Mouse (Mus musculus) frontal cortex, adult 2 months (tissue): ENCODE measurements at regions not wholly inside any gene's neighbourhood (a gene's known extent, or its start where the extent isn't known, plus 50 kb on each side); places are given as distances from the start of the nearest gene placed in this dataset.
"Not testable (repeated sequence)": the region's sequence is repeated elsewhere in the genome, so short reads cannot be mapped to it uniquely, and the experiment has no call there.

Experiments used
- DNase-seq, 2 experiments: peaks; one replicate each; pipeline ENCODE4 v3.0.0; 2022; ENCODE audit warnings: low spot score in 1 of 2; ENCODE audit errors: extremely low spot score in 1 of 2

DNA sequence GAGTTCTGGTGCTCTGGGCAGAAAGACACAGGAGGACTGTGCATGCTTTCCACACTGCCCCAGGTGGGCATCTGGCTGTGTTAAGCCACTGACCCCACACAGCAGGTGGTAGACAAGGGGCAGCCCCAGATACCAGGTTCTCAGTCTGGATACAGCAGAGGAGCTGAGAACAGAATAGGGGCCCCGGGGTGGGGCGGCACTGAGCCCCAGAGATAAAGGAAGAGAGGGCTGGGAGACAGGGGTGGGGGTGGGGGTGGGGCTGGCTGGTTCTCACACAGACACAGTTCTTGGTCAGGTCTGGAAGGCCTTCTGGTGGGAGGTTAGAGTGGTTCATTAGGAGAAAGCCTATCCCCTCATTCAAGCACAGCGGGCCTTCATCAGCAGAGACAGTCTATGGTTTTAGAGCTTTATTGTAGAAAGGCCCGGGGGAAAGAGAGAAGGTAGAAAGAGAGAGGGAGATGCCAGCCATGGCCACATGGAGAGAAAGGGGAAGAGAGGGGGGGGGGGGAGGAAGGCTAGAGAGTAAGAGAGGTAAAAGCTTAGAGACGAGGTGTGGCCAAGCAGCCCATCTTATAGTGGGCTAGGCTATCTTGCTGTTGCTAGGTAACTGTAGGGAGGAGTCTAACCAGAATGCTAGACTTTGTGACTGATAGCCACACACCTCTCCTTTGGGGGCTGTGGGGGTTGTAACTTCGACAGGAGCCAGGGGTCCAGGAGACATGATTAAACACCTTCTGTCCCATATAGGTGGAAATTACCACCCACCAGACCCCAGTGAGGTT lies 1403.1 kb downstream of the Zfp704 start:
- DNase-seq, result no peak

DNA sequence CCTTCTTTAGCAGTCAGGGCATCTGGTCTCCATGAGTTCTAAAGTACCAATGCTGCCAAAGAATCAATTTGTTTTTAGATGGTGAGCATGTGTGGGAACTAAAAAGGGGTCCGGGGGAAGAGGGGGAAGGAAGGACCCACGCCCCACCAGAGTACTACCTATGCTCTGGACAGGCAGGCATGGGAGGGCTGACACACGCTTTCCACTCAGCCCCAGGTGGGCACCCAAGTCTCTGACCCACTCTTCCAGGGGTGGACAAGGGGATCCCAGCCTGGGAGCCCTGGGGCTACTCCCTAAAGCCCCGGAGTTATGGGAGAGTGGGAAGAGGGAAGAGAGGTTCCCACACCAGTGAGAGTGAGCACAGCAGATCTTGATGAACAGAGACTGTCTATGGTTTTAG lies 1446.9 kb downstream of the Zfp704 start:
- DNase-seq, result no peak

DNA sequence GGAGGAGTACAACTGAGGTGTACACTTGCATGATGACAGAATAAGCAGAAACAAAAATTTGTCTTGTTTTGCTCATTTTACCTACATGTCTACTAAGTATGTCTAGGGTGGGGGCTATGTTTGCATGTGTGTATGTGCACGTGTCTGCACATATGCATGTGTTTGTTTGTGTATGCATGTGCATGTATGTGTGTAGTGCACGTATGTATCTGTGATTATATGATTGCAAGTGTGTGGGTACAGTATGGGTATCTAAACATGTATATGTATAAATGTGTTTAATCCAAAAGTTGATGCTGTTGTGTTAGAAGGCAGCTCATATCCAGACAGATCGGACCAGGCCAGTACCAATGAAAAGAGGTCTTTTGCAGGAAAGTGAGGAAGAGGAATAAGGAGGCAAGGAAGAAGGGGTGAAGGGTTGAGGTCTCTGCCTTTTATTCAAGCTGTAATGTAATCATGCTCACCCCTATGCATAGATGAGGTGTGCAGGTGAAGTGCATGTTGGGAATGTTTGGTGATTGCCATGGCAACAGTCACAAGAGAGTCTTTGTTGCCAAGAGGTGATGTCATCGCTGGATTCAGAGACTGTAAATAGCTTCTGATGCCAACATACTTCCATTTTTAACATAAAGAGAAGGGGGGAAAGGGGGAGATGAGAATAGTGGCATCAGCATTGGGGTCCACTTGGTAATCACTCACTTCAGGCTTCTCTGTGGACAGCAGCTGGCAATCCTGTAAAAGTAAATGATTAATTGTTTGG lies 1447.7 kb downstream of the Zfp704 start:
- peak; percentile 2 to 30 for DNase-seq

DNA sequence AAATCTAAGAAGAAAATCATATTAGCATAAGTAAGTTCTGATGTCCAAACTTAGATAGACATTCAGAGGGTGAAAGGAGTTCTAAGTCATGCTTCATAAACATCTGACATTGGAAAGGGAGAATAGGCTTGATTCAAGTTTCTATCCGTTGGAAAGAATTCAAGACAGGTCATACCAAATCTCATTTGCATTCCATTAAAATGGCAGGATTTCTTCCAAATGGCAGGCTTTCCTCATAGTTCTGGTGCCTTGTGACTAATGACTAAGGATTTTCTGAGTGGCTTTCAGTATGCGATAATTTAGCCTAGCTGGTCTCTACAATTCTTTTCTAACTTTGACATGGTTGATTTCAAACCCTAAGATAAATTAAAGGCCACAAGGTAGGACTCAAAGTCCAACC lies 1466.9 kb downstream of the Zfp704 start:
- no peak for DNase-seq

DNA sequence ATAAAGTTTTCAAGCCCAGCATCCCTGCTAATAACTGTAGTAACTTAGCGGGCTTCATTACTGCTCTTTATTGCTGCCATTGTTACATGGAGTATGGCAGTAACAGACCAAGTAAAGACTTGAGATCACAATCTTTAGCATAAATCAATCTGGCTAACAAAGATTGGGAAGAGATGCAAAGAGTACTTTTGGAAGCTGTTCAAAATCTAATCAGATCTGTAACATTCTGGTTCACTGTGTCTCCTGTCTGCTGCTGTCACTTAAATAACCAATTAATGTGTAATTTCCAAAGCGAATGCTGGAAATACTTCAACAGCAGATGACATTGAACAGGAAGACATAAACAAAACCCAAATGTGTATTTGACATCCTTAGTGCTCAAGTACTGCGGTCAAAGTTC lies 1467.7 kb downstream of the Zfp704 start:
- DNase-seq, result no peak

DNA sequence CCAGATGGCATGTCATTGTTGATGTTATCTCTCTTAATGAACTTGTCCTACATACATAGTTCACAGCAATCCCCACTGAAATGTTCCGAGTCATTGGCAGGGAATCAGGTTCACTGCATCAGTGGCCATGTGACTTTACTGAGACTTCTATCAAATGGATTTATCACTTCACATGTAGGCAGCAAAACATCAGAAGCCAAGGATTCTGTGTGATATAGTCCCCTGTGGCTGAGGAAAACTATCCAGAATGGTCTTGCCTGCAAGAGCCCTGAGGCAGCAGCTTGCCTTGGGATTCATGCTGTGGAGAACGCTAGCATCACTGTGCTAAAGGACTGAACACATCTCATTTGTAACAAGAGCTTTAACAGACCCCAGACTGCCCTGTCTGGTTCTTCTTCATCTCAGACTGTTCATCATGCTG lies 1468.2 kb downstream of the Zfp704 start:
- no peak for DNase-seq

DNA sequence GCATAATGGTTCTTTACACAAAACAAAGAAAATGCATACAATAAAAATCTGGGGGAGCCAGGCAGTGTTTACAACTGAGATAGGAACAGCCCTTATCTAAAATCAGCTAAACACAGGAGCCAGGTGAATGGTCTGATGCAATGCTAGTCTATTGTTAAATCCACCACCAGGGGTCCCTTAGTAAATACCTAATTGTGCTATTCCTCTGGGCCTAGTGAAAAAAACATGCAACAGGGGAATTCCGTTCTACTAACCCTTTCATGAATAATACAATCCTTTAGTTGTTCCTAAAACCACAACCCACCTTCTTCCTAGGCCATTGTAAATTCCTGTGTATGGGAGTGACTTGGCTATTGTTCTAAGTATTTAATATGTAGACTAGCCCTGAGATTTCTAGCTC lies 1486.2 kb downstream of the Zfp704 start:
- DNase-seq, result not testable (repeated sequence)

DNA sequence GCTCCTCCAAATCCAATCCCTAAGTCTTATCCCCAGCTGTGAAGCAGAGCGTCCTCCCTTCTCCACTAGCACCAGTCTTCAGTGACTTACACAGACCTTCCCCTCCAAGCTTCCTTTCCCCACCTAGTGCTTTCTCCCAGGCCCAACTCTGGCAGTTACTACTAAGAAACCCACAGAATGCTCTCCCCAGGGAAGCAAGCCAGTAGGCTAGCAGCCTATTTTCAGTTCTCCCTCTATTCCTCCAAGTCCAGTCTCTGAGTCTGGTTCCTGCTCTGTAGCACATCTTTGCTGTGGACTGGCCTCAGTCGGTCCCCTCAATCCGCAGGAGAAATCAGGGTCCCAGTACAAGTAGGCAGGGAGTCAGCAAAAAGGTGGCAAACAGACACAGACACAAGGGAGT lies 1486.7 kb downstream of the Zfp704 start:
- no peak for DNase-seq

DNA sequence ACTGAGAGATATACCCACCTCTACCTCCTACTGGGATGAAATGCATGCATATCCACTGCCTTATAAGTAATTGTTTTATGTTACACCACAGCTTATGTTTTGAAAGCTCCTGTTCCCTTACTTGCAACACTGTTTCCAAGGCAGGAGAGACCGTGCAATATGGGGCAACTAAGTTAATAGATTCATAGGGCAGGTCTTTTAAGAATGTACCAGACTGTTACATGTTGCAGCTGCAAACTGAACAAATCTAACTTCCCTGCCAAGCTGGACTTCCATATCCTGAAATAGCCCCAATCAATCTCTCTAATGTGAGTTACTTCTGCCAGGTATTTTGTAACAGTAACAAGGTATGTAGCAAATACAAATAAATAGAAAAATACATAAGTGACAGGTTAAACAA lies 1478.0 kb upstream of the 1700008P02Rik start:
- no peak for DNase-seq

DNA sequence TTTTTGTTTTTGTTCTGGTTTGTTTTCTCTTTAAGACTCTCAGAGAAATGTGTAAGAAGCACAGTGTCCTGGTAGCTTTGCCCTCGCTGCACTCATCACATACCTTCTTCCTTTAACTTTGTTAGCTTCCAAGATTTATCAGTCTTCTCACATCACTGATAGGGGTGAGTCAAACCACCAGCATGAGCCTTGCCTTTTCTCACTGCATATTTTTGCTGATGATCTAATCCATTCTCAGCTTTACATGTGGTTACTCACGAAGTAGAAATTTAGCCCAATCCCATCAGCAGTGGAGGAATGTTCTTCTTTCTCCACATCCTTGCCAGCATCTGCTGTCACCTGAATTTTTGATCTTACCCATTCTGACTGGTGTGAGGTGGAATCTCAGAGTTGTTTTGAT lies 1464.5 kb upstream of the 1700008P02Rik start:
- peak in 1 of 2 experiments; percentile 2 for DNase-seq

DNA sequence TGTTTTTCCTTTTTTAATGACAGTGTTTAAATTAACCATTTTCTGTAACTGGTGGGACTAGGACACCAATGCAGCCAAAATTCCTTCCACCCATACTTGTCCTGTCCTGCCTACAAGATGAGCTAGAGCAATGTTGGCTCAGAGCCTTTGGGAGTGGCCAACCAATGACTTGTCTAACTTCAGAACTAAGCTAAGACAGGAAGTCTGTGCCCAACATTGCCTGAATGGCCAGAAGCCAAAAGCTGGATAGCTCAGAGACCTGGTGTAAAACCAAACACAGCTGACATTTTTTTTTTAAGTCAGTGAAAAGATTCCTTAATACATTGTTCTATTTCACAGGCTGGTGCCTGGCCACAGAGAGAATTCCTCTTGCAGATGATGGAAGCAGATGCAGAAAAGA lies 1433.5 kb upstream of the 1700008P02Rik start:
- DNase-seq, result no peak

DNA sequence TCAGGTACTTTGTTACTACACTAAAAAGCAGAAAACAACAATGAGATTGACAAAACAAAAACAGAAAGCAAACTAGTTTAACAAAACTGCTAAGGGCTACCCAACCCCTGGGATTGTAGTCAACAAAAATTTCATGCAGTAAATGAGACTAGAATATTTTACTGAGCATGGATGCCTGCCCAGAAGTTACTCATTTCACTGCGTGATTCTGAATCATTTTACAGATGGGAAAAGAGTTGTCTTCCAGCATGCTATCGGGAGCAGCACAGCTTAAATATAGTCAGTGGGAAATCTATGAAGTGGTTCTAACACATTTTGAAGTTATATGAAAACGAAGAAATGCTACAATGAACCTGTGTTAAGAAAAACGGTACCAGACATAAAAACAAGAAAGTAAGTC lies 1430.9 kb upstream of the 1700008P02Rik start:
- peak; percentile 28 to 86 for DNase-seq

DNA sequence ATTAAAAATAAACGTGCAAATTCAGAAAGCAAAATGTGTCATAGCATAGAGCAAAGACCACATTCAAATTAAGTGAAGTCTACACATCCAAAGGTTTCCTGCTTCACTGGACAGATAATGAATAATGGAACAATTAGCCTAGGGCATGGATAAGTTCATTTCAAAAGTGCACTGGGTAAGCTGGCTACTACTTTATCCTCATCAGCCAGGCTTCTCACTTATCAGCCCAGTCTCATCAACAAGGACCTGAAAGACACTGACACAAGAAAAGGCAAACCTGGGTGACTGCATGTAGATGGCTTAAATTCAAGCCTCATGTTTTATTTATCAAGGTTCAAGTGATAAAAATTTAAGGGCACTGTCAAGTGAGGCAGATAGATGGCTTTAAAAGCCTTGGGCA lies 1429.5 kb upstream of the 1700008P02Rik start:
- no peak for DNase-seq

DNA sequence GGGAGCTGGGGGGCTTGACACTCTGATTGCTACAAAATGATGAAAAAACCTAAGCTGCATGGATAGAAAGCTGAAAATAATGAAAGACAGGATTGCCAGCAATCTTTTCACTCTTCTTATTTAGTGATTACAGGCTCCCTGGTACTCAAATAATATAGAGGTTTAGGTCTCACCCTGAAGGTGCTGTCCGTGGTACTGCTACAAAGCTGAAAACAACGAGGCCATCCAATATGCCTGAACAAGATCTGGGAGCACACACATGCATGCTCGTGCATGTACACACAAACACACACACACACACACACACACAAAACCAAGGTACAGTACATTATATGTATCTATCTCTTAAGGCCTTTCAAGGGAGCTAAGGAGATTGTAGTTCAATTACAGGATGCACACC lies 1426.1 kb upstream of the 1700008P02Rik start:
- no peak for DNase-seq

DNA sequence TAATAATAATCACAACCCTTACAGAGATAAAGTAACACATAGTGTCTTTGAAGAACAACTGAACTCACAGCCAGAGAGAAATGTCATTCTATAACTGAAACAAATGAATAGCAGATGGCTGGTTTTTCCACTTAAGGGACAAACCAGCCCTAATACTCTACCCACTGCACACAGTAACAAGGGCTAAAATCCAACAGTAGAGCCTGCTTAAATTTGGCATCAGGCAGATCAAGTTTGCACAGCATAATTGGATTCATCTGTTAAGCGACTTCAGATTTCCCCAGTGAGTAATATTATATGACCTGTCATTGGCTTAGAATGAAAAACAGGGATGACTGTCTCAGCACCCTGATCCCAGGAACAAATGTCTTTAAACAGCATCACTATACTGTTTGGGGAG lies 1416.5 kb upstream of the 1700008P02Rik start:
- DNase-seq, result no peak

DNA sequence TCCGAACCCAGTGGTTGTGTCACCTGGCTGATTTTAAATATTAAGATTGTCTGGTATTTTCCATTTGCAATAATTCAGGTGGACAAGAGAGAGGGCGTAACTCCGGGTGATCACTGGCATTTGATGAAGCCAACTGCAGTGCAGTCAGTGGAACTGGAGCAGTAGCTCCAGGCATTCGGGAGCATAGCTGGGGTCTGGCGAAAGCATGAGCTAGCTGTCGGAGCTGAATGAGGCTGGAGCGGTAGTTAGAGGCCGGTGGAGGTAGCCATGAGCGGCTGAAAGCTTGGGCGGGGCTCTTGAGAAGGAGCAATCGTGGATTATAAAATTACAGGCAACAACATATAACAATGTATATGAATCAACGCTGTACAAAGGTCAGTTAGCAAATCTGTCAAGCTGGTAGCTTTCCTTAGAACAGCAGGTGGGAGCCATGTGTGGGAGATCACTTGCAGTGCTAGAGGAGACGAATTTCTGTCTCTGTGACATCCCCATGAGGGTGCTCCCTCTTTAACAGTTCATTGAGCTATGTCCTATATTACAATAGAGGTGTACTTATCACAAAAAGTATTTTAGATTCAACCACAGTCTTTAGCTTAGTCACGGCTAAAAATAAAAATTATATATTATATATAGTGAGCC lies 1415.0 kb upstream of the 1700008P02Rik start:
- peak in 1 of 2 experiments; percentile 12 for DNase-seq

DNA sequence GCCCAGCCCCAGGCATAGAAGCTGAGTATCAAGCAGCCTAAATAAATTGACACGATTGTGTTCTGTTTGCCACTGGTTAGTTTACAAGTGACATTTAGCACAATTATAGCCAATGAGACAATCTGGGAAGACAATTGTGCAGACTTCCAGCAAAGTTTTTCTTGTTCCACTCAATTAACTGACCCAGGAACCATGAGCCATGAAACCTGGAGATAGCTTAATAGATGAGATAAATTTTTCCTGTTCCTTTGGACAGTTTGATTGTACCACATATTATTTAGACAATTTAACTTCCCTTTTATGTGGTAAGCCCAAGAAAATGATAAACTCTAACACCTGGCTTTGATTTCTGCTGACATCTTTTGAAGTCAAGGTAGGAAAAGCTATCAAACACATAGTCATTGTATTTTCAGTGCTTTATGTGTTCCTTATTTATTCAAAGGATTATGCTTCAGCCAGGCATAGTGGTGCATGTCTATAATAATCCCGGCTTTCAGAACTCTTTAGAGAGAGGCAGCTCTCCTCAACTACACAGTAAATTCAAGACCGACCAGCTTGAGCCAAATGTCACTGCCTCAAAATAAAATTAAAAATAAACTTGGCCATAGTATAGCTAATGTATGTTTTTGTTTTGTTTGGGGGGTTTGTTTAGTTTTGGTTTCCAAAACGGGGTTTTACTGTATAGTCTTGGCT lies 1406.2 kb upstream of the 1700008P02Rik start:
- no peak for DNase-seq

DNA sequence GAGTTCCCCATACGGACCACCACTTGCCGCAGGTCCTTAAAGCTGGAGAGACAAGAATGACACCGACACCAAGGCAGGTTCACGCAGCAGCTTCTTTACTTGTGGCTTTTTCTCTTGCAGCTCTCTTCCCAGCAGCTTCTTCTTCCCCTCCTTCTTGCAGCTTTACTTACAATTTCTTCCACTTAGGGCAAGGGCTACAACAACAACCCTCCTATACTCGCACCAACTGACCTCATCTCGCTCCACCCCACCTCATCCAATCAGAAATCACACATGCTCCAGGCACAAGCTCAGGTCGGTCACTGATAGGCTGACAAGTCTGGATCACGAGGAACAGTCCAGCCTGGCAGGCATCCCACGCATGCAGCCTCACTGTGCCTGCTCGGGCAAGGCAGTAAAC lies 1402.4 kb upstream of the 1700008P02Rik start:
- no peak for DNase-seq

DNA sequence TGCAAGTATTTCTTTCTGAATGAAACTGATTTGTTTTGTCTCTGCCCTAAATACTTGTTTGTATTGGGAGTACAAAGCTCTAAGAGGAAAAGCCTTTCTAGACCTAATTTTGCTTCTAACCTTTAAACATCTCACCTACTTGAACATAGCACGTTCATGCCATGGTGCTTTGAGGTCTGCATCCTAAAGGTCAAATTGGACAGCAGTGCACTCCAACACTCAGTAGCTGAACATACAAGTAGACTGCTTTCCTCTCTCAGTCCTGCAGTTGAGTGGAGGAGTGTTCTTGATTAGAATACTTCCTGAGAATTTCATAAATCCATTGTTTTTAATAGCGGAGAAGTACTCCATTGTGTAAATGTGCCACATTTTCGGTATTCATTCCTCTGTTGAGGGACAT lies 1397.2 kb upstream of the 1700008P02Rik start:
- no peak for DNase-seq

DNA sequence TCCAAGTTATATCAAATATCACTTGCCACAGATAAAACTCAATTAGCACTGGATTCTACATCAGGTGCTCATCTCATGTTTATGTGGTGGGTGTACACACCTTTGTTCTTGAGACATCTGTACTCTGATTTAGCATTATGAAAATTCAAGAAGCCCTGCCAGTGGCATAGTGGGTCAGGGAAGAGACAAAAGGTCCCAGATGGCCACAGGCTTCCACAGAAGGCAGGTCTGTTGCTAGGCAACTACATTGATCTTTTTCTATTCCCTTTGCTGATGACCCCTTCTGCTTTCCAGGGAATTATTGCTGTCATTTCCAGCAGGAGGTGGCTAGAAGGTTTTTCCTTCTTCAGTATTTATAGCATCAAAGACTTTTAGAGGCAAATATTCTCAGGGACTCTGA lies 1396.7 kb upstream of the 1700008P02Rik start:
- no peak for DNase-seq

DNA sequence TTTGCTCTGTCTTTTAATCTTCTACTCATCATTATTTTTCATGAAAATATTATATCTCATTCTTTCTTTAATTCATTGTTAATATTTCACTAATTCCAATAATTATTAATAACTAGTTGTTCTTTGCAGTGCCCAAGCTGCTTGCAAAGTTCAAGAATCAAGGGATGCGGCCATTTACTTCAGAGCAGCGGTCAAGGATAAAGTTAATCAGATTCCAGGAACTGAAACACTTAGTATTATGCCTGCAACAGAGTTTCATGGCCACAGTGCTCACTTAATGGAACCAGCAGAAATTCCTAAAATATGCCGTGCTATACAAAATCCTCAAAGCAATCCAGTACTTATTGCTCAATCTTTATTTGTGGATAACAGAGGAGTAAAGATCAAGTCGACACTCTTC lies 1389.7 kb upstream of the 1700008P02Rik start:
- no peak for DNase-seq
